Mouse (Mus musculus) lung, postnatal 0 days (tissue): ENCODE measurements around the gene Smim13. TPM values are rescaled to one million over a fixed set of nuclear protein-coding genes. Genes with fewer than 3 reads are reported as not detected.
A peak's percentile ranks its signal among the peaks of the same experiment; 100 is the strongest.

ENCODE experiments used
- ATAC-seq: fragments of 200-750 bp; cut with Nextera tagmentation; 2 replicates; pipeline ENCODE4 v1.8.0; 2017; ENCODE audit warnings: moderate library complexity
- DNase-seq: peaks from one replicate; pipeline ENCODE4 v3.0.0-alpha.2; 2016; ENCODE audit warnings: low spot score
- H3K27ac ChIP-seq: fragments of 300-500 bp; sonication (generic); 2 replicates; pipeline ENCODE4 v1.5.1; 2014; ENCODE audit warnings: antibody characterized with exemption, mild to moderate bottlenecking, low read length, mixed read lengths
- H3K27me3 ChIP-seq: fragments of 300-500 bp; sonication (generic); replicated peaks from 2 replicates; pipeline ENCODE4 v1.6.1; 2014; ENCODE audit warnings: low read length, mixed read lengths; ENCODE audit not compliant: insufficient read depth
- H3K36me3 ChIP-seq: fragments of 300-500 bp; sonication (generic); 2 replicates; pipeline ENCODE4 v1.6.1; 2014; ENCODE audit warnings: low read length, mixed read lengths; ENCODE audit not compliant: insufficient read depth
- H3K4me1 ChIP-seq: fragments of 300-500 bp; sonication (generic); 2 replicates; pipeline ENCODE4 v1.6.1; 2014; ENCODE audit warnings: antibody characterized with exemption, low read depth, low read length, mixed read lengths; ENCODE audit not compliant: insufficient read depth
- H3K4me2 ChIP-seq: fragments of 300-500 bp; sonication (generic); replicated peaks from 2 replicates; pipeline ENCODE4 v1.6.1; 2014; ENCODE audit warnings: low read depth, mild to moderate bottlenecking, low read length, moderate library complexity, mixed read lengths
- H3K4me3 ChIP-seq: fragments of 300-500 bp; sonication (generic); 2 replicates; pipeline ENCODE4 v1.5.1; 2014; ENCODE audit warnings: low read depth, low read length
- H3K9ac ChIP-seq: fragments of 300-500 bp; sonication (generic); replicated peaks from 2 replicates; pipeline ENCODE4 v1.6.1; 2014; ENCODE audit warnings: low read depth, mild to moderate bottlenecking
- H3K9me3 ChIP-seq: fragments of 300-500 bp; sonication (generic); 2 replicates; pipeline ENCODE4 v1.6.1; 2016; ENCODE audit warnings: low read length, mixed read lengths
- CTCF ChIP-seq: IDR thresholded peaks from 2 replicates; pipeline ENCODE4 v1.5.1; 2016; ENCODE audit warnings: antibody characterized with exemption, mild to moderate bottlenecking
- EP300 ChIP-seq: IDR thresholded peaks from 2 replicates; pipeline ENCODE4 v1.6.1; 2016; ENCODE audit warnings: antibody characterized with exemption, mild to moderate bottlenecking, control low read depth
- WGBS: fragments of 180-500 bp; shearing (Covaris S2); extraction: QIAGEN DNeasy Blood & Tissue Kit; methylation state at CpG from one replicate; pipeline ENCODE4 v1.1.7; 2014; 5-methylcytosine and 5-hydroxymethylcytosine counted together
- polyA plus RNA-seq: library from polyadenylated mRNA; unstranded; fragments of >200 nt; fragmentation: Nextera tagmentation; extraction: Ambion mirVana; gene quantifications from 2 replicates; pipeline ENCODE4 v1.2.1, GENCODE M21; 2015

Smim13 gene
- polyA plus RNA-seq, 1 experiment from 2014 or later, result 8.2 TPM

GRCm38 (mm10) chr13:41220304-41220834 is 29.3 kb upstream of the Smim13 start, which contains the start of gene Elovl2:
Gene Elovl2 (minus strand): TSS chr13:41220405.
- H3K27ac ChIP-seq, result no peak within 1 kb of the TSS
- H3K4me2 ChIP-seq, result peak within 1 kb of the TSS; percentile 81
- TF ChIP-seq EP300 (no peak), CTCF (peak; percentile 55)
- WGBS, result 3% methylated on average over 62 of the region's 77 CpGs
- H3K27me3 ChIP-seq, result no peaks in the 10 kb centered on the region
- no peaks in the 10 kb centered on the region for H3K9me3 ChIP-seq
- ATAC-seq (peak; percentile 96), DNase-seq (peak; percentile 78)
- H3K9ac ChIP-seq, result no peak within 1 kb of the TSS
- no peaks in the 10 kb centered on the region for H3K36me3 ChIP-seq
- peaks cover 3% of the 10 kb centered on the region for H3K4me1 ChIP-seq
- peak within 1 kb of the TSS; percentile 49 for H3K4me3 ChIP-seq

- DNase-seq (no peak), ATAC-seq (no peak)
- Histone ChIP-seq H3K27ac (no peak overlapping the region), H3K36me3 (no peaks in the 10 kb centered on the region), H3K9ac (no peak overlapping the region), H3K4me2 (no peak overlapping the region), H3K4me1 (no peaks in the 10 kb centered on the region), H3K4me3 (no peak overlapping the region), H3K27me3 (no peaks in the 10 kb centered on the region), H3K9me3 (no peaks in the 10 kb centered on the region)
- 31% methylated on average over 5 of the region's 5 CpGs for WGBS
- TF ChIP-seq CTCF, result no peak
- TF ChIP-seq EP300, result no peak
These were observed 23.1 kb upstream of the Smim13 start for GRCm38 (mm10) chr13:41226513-41226912.

GRCm38 (mm10) chr13:41228060-41228459 is 21.6 kb upstream of the Smim13 start:
- H3K36me3 ChIP-seq, result no peaks in the 10 kb centered on the region
- no peak overlapping the region for H3K9ac ChIP-seq
- TF ChIP-seq CTCF (no peak), EP300 (no peak)
- H3K4me2 ChIP-seq, result no peak overlapping the region
- DNase-seq (no peak), ATAC-seq (no peak)
- H3K27me3 ChIP-seq, result no peaks in the 10 kb centered on the region
- H3K27ac ChIP-seq, result no peak overlapping the region
- no peaks in the 10 kb centered on the region for H3K4me1 ChIP-seq
- H3K9me3 ChIP-seq, result no peaks in the 10 kb centered on the region
- H3K4me3 ChIP-seq, result no peak overlapping the region
- WGBS, result 75% methylated on average over 5 of the region's 5 CpGs

GRCm38 (mm10) chr13:41230256-41230655 is 19.4 kb upstream of the Smim13 start:
- Histone ChIP-seq H3K9ac (no peak overlapping the region), H3K27ac (no peak overlapping the region), H3K9me3 (no peaks in the 10 kb centered on the region), H3K27me3 (no peaks in the 10 kb centered on the region), H3K4me1 (no peaks in the 10 kb centered on the region), H3K36me3 (no peaks in the 10 kb centered on the region), H3K4me2 (no peak overlapping the region), H3K4me3 (no peak overlapping the region)
- no peak for TF ChIP-seq EP300
- TF ChIP-seq CTCF, result no peak
- WGBS, result 69% methylated on average over 5 of the region's 5 CpGs
- no peak for ATAC-seq
- peak; percentile 22 for DNase-seq

GRCm38 (mm10) chr13:41231389-41231983 is 18.2 kb upstream of the Smim13 start:
- 67% methylated on average over 12 of the region's 12 CpGs for WGBS
- no peaks in the 10 kb centered on the region for H3K27me3 ChIP-seq
- TF ChIP-seq EP300, result no peak
- TF ChIP-seq CTCF, result no peak

GRCm38 (mm10) chr13:41232209-41232608 is 17.4 kb upstream of the Smim13 start:
- no peaks in the 10 kb centered on the region for H3K9me3 ChIP-seq
- WGBS, result 83% methylated on average over 15 of the region's 15 CpGs
- no peak overlapping the region for H3K9ac ChIP-seq
- no peaks in the 10 kb centered on the region for H3K27me3 ChIP-seq
- TF ChIP-seq CTCF (no peak), EP300 (no peak)
- H3K4me2 ChIP-seq, result no peak overlapping the region
- no peak overlapping the region for H3K4me3 ChIP-seq
- no peak overlapping the region for H3K27ac ChIP-seq
- ATAC-seq, result no peak
- H3K4me1 ChIP-seq, result no peaks in the 10 kb centered on the region
- no peaks in the 10 kb centered on the region for H3K36me3 ChIP-seq
- DNase-seq, result no peak

More at GRCm38 (mm10) chr13:41231389-41231983, 18.2 kb upstream of the Smim13 start:
- Histone ChIP-seq H3K4me1 (no peaks in the 10 kb centered on the region), H3K9ac (no peak overlapping the region), H3K4me3 (no peak overlapping the region), H3K4me2 (no peak overlapping the region), H3K36me3 (no peaks in the 10 kb centered on the region), H3K27ac (no peak overlapping the region), H3K9me3 (no peaks in the 10 kb centered on the region)
- ATAC-seq (no peak), DNase-seq (no peak)
